Mouse (Mus musculus): ENCODE measurements around the gene Il7r.

DNA sequence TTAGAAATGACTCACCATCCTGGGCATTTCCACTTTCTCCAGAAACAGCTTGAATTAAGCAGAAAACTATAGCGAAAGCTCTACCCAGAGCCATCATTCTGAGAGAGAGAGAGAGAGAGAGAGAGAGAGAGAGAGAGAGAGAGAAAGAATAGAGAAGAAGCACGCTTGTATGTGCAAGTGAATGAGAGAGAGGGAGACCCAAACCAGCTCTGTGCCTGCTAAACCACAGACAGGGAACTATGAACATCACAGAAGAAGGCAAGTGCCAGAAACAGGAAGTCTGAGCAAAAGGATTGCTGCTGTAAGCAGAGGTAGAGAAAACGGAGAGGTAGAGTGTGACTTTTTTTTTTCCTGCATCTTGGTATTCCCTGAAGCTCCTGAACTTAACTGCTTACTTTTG, 330 bp downstream of the Il7r start:
- TF ChIP-seq CTCF (IDR thresholded peaks at IDR 0.05 in 2 of 3, conservative IDR thresholded peaks at IDR 0.05 in 1 of 3; ENCODE audit: control insufficient read depth in 1 of 3, insufficient read depth in 1 of 3, low read depth in 2 of 3, low read length in 3 of 3, poor library complexity in 1 of 3, severe bottlenecking in 1 of 3) (no peak), GATA1 (IDR thresholded peaks at IDR 0.05; ENCODE audit: low read depth, low read length) (no peak), CHD2 (IDR thresholded peaks at IDR 0.05; ENCODE audit: low read length) (no peak)
